ENCODE assay signal across 11 mouse cellular contexts in the genomic region with DNA sequence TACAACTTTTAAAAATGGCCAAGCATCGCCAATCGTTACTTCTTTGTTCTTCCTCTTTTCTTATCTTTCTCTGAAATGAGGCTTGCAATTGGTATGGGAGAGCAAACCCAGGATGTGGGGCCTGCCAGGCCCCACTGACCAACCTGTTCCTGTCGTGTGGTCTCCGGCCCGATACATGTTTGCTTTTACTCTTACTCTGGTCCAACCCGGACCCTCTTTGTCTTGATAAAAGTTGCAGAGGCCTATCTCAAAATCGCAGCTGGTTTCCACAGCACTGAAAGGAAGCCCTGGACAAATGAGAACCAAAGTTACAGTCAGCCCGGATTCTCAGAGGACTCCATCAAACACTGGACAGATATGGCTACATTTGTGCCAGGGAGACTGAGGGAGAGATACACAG.
A peak's percentile ranks its signal among the peaks of the same experiment; 100 is the strongest.
DNase-seq lines count a peak whose midpoint lies in the region; ATAC-seq lines count a peak whose summit lies in the region.
"Had no signal": no experiment of that assay in that cellular context is flagged by ENCODE, and none has a peak within 500 bp of the region (broad histone marks: within the 10 kb centered on the region; RNA-seq: fewer than 3 reads in every experiment).

No protein-coding gene starts in this region.

- no peaks in the 10 kb centered on the region for H3K36me3 ChIP-seq in heart, embryonic 15.5 days
- H3K36me3 ChIP-seq in heart, embryonic 10.5 days: no peaks in the 10 kb centered on the region
- H3K36me3 ChIP-seq in lung, embryonic 15.5 days: no peaks in the 10 kb centered on the region
- no peaks in the 10 kb centered on the region for H3K36me3 ChIP-seq in stomach, embryonic 15.5 days
- H3K36me3 ChIP-seq: limb, embryonic 15.5 days had no signal

- no peaks in the 10 kb centered on the region for H3K9me3 ChIP-seq in heart, embryonic 15.5 days (replicated peaks)
- H3K9me3 ChIP-seq in heart, embryonic 10.5 days: no peaks in the 10 kb centered on the region
- H3K9me3 ChIP-seq in lung, embryonic 15.5 days: no peaks in the 10 kb centered on the region
- H3K9me3 ChIP-seq in stomach, embryonic 15.5 days: no peaks in the 10 kb centered on the region
- H3K9me3 ChIP-seq: limb, embryonic 15.5 days had no signal

- 36% methylated on average over 8 of the region's 8 CpGs for WGBS in heart, embryonic 15.5 days
- 35% methylated on average over 8 of the region's 8 CpGs for WGBS in heart, embryonic 10.5 days
- 14% methylated on average over 8 of the region's 8 CpGs for WGBS in lung, embryonic 15.5 days
- 40% methylated on average over 8 of the region's 8 CpGs for WGBS in stomach, embryonic 15.5 days

- H3K27ac ChIP-seq in heart, embryonic 15.5 days: peak overlapping the region; percentile 42
- H3K27ac ChIP-seq in heart, embryonic 10.5 days: no peak overlapping the region
- H3K27ac ChIP-seq in lung, embryonic 15.5 days: peak overlapping the region; percentile 86
- peak overlapping the region; percentile 62 for H3K27ac ChIP-seq in stomach, embryonic 15.5 days
- H3K27ac ChIP-seq: limb, embryonic 15.5 days had no signal

- H3K4me1 ChIP-seq in heart, embryonic 15.5 days (replicated peaks): peaks cover 4% of the 10 kb centered on the region
- H3K4me1 ChIP-seq in heart, embryonic 10.5 days: peaks cover 13% of the 10 kb centered on the region
- H3K4me1 ChIP-seq in lung, embryonic 15.5 days: peaks cover 17% of the 10 kb centered on the region
- peaks cover 9% of the 10 kb centered on the region; the same call in 1 of the 2 replicates for H3K4me1 ChIP-seq in stomach, embryonic 15.5 days
- H3K4me1 ChIP-seq: limb, embryonic 15.5 days had no signal

- H3K27me3 ChIP-seq in heart, embryonic 15.5 days: no peaks in the 10 kb centered on the region
- no peaks in the 10 kb centered on the region for H3K27me3 ChIP-seq in heart, embryonic 10.5 days (ENCODE audit: insufficient read depth, poor library complexity, severe bottlenecking)
- no peaks in the 10 kb centered on the region for H3K27me3 ChIP-seq in lung, embryonic 15.5 days
- H3K27me3 ChIP-seq in stomach, embryonic 15.5 days (replicated peaks): no peaks in the 10 kb centered on the region
- H3K27me3 ChIP-seq: limb, embryonic 15.5 days had no signal

- no peak for DNase-seq in heart, embryonic 10.5 days (ENCODE audit: low spot score)
- DNase-seq in lung, postnatal 25 days (ENCODE audit: low spot score): no peak
- no peak for DNase-seq in layer of hippocampus, adult 8-10 months (ENCODE audit: low spot score in 2 of 2)
- DNase-seq: thymus, postnatal 4 days had no signal

- no peak overlapping the region for H3K9ac ChIP-seq in heart, embryonic 15.5 days
- H3K9ac ChIP-seq in lung, embryonic 15.5 days: no peak overlapping the region
- no peak overlapping the region for H3K9ac ChIP-seq in stomach, embryonic 15.5 days
- H3K9ac ChIP-seq: limb, embryonic 15.5 days had no signal

- no peak overlapping the region for H3K4me2 ChIP-seq in heart, embryonic 15.5 days
- H3K4me2 ChIP-seq in lung, embryonic 15.5 days: no peak overlapping the region
- H3K4me2 ChIP-seq in stomach, embryonic 15.5 days: no peak overlapping the region
- H3K4me2 ChIP-seq: limb, embryonic 15.5 days had no signal

- no peak overlapping the region for H3K4me3 ChIP-seq in heart, embryonic 15.5 days
- no peak overlapping the region for H3K4me3 ChIP-seq in heart, embryonic 10.5 days
- no peak overlapping the region for H3K4me3 ChIP-seq in lung, embryonic 15.5 days
- no peak overlapping the region for H3K4me3 ChIP-seq in stomach, embryonic 15.5 days (replicated peaks)
- H3K4me3 ChIP-seq: limb, embryonic 15.5 days had no signal

- no peak for ATAC-seq in heart, embryonic 15.5 days (replicated peaks; ENCODE audit: insufficient number of reproducible peaks, insufficient read depth, low FRiP score, low read depth)
- ATAC-seq in lung, embryonic 15.5 days (ENCODE audit: borderline replicate concordance, extremely low read depth, low FRiP score, low TSS enrichment): no peak; the same call in 1 of the 2 replicates
- peak; percentile 72 for ATAC-seq in granulocyte monocyte progenitor cell, adult 5-6 weeks (replicated peaks; ENCODE audit: poor library complexity, severe bottlenecking)
- ATAC-seq in stomach, embryonic 15.5 days (ENCODE audit: insufficient read depth, low FRiP score, low read depth): no peak
- ATAC-seq: activated CD4-positive, CD25-positive, alpha-beta regulatory T cell, adult 4 months; forebrain, embryonic 14.5 days had no signal
